Mouse (Mus musculus) right cerebral cortex, adult 2 months (tissue): ENCODE measurements at regions not wholly inside any gene's neighbourhood (a gene's known extent, or its start where the extent isn't known, plus 50 kb on each side); places are given as distances from the start of the nearest gene placed in this dataset.
A peak's percentile ranks its signal among the peaks of the same experiment; 100 is the strongest.
"Not testable (repeated sequence)": the region's sequence is repeated elsewhere in the genome, so short reads cannot be mapped to it uniquely, and the experiment has no call there.

Experiments used
- DNase-seq, 2 experiments: peaks; one replicate each; pipeline ENCODE4 v3.0.0; 2021 to 2022; ENCODE audit warnings: low spot score in 2 of 2

DNA sequence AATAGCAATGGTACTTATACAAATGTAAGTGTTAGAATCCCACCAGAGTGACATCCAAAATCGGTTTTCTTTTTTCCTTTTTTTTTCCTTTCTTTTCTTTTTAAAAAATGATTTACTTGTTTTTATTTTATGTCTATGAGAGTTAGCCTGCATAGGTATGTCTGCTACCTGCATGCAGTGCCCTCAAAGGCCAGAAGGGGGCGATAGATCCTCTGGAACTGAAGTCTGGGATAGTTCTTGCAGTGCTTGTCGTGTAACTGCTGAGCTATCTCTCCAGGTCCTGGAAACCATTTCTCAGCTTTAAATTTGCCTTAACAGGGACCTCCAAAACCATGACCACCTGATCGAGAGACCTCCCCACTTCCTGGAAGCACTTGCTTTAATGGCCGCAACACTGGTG lies 93.8 kb downstream of the Defb7 start:
- no peak for DNase-seq

- not testable (repeated sequence) for DNase-seq
These were observed 106.6 kb downstream of the Defb7 start for GRCm38 (mm10) chr8:19601542-19601941.

DNA sequence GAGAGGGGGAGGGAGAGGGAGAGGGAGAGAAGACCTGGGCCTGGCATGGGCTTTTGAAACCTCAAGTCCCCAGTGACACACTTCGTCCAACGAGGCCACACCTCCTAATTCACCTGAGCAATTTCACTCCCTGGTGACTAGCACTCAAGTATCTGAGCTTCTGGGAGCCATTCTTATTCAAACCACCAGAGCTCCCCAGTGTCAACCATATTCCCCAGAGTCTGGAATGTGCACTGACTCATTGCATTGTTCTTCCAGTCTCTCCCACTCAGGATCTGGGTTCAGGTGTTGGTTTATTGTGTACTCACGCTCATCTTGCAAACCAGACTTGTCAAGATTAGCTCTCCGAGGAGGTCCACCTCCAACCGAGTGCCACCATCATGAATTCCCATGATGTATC lies 111.7 kb downstream of the Defb7 start:
- no peak for DNase-seq

GRCm38 (mm10) chr8:19627514-19627913 lies 101.9 kb upstream of the 4930467E23Rik start:
- DNase-seq, result peak; percentile 10 to 37

DNA sequence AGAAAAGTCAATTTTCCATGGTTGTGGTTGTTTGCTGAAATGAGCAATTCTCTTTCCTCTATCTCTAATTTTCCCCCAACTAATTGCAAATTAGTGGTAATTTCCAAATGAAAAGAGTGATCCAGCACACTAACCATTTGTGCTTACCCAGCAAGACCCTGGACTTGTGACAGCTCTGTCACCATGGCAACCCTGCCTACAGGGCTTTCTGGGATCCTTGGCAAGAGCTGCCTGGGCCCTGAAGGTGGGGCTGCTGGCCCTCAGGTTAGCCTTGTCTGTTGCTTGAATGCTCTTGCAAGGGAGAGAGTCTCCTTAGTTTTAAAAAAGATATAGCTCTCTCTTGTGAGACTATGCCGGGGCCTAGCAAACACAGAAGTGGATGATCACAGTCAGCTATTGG lies 80.8 kb upstream of the 4930467E23Rik start:
- DNase-seq, result not testable (repeated sequence)
